Mouse (Mus musculus): Measurements from ENCODE around the gene Akap13. TPM values are rescaled to one million over a fixed set of nuclear protein-coding genes. Genes with fewer than 3 reads are reported as not detected.

The Akap13 gene
- total and polyA plus RNA-seq, 2 experiments from 2014 or later, result 34.2 to 113 TPM

GRCm38 (mm10) chr7:75460290-75460689 is 5.0 kb downstream of the Akap13 start:
- DNase-seq (ENCODE audit: low spot score) (no peak), ATAC-seq (ENCODE audit: insufficient read depth, low read depth) (no peak)
- Histone ChIP-seq H3K36me3 (replicated peaks; ENCODE audit: control insufficient read depth, insufficient read depth, low read length) (no peaks in the 10 kb centered on the region), H3K27me3 (ENCODE audit: control insufficient read depth, insufficient read depth, low read length) (no peaks in the 10 kb centered on the region), H3K4me1 (ENCODE audit: control insufficient read depth, insufficient read depth) (peaks cover 48% of the 10 kb centered on the region), H3K9me3 (replicated peaks; ENCODE audit: control insufficient read depth, low read length) (no peaks in the 10 kb centered on the region), H3K27ac (ENCODE audit: low read depth) (no peak overlapping the region), H3K4me3 (ENCODE audit: low read depth, low read length) (no peak overlapping the region), H3K9ac (replicated peaks; ENCODE audit: low read depth, low read length) (no peak overlapping the region), H3K4me2 (ENCODE audit: low read depth, low read length) (no peak overlapping the region)
- WGBS, result 56% methylated on average over 1 of the region's 1 CpGs
- TF ChIP-seq CTCF (IDR thresholded peaks at IDR 0.05; ENCODE audit: low read depth) (no peak), EP300 (IDR thresholded peaks at IDR 0.05; ENCODE audit: low read depth) (no peak)

GRCm38 (mm10) chr7:75463579-75464162 is 8.3 kb downstream of the Akap13 start:
- Histone ChIP-seq H3K27me3 (ENCODE audit: control insufficient read depth, insufficient read depth, low read length) (no peaks in the 10 kb centered on the region), H3K9me3 (replicated peaks; ENCODE audit: control insufficient read depth, low read length) (no peaks in the 10 kb centered on the region), H3K27ac (ENCODE audit: low read depth) (no peak overlapping the region), H3K4me3 (ENCODE audit: low read depth, low read length) (no peak overlapping the region), H3K4me2 (ENCODE audit: low read depth, low read length) (no peak overlapping the region), H3K4me1 (ENCODE audit: control insufficient read depth, insufficient read depth) (peaks cover 59% of the 10 kb centered on the region), H3K9ac (replicated peaks; ENCODE audit: low read depth, low read length) (no peak overlapping the region), H3K36me3 (replicated peaks; ENCODE audit: control insufficient read depth, insufficient read depth, low read length) (no peaks in the 10 kb centered on the region)
- ATAC-seq (ENCODE audit: insufficient read depth, low read depth) (no peak), DNase-seq (ENCODE audit: low spot score) (no peak)
- TF ChIP-seq EP300 (IDR thresholded peaks at IDR 0.05; ENCODE audit: low read depth) (no peak), CTCF (IDR thresholded peaks at IDR 0.05; ENCODE audit: low read depth) (no peak)

- peak overlapping the region; percentile 46; the same call in 1 of the 2 replicates for H3K27ac ChIP-seq (ENCODE audit: low read depth)
- H3K4me3 ChIP-seq (ENCODE audit: low read depth, low read length), result no peak overlapping the region
- no peaks in the 10 kb centered on the region for H3K36me3 ChIP-seq (replicated peaks; ENCODE audit: control insufficient read depth, insufficient read depth, low read length)
- H3K27me3 ChIP-seq (ENCODE audit: control insufficient read depth, insufficient read depth, low read length), result no peaks in the 10 kb centered on the region
- no peak for DNase-seq (ENCODE audit: low spot score)
- no peaks in the 10 kb centered on the region for H3K9me3 ChIP-seq (replicated peaks; ENCODE audit: control insufficient read depth, low read length)
- no peak overlapping the region for H3K9ac ChIP-seq (replicated peaks; ENCODE audit: low read depth, low read length)
- no peak for ATAC-seq (ENCODE audit: insufficient read depth, low read depth)
- peaks cover 58% of the 10 kb centered on the region for H3K4me1 ChIP-seq (ENCODE audit: control insufficient read depth, insufficient read depth)
- TF ChIP-seq EP300 (IDR thresholded peaks at IDR 0.05; ENCODE audit: low read depth), result no peak
- TF ChIP-seq CTCF (IDR thresholded peaks at IDR 0.05; ENCODE audit: low read depth), result no peak
- 55% methylated on average over 7 of the region's 7 CpGs for WGBS
- no peak overlapping the region; the same call in 1 of the 2 replicates for H3K4me2 ChIP-seq (ENCODE audit: low read depth, low read length)
These were observed 12.5 kb downstream of the Akap13 start for GRCm38 (mm10) chr7:75467791-75468190.

GRCm38 (mm10) chr7:75470318-75470925 is 15.1 kb downstream of the Akap13 start:
- 61% methylated on average over 7 of the region's 7 CpGs for WGBS
- Histone ChIP-seq H3K9ac (replicated peaks; ENCODE audit: low read depth, low read length) (no peak overlapping the region), H3K27ac (ENCODE audit: low read depth) (peak overlapping the region; percentile 57), H3K4me2 (ENCODE audit: low read depth, low read length) (no peak overlapping the region), H3K27me3 (ENCODE audit: control insufficient read depth, insufficient read depth, low read length) (no peaks in the 10 kb centered on the region), H3K4me1 (ENCODE audit: control insufficient read depth, insufficient read depth) (peaks cover 35% of the 10 kb centered on the region), H3K4me3 (ENCODE audit: low read depth, low read length) (no peak overlapping the region), H3K36me3 (replicated peaks; ENCODE audit: control insufficient read depth, insufficient read depth, low read length) (no peaks in the 10 kb centered on the region), H3K9me3 (replicated peaks; ENCODE audit: control insufficient read depth, low read length) (no peaks in the 10 kb centered on the region)
- TF ChIP-seq CTCF (IDR thresholded peaks at IDR 0.05; ENCODE audit: low read depth) (no peak), EP300 (IDR thresholded peaks at IDR 0.05; ENCODE audit: low read depth) (no peak)
- DNase-seq (ENCODE audit: low spot score), result no peak
- no peak for ATAC-seq (ENCODE audit: insufficient read depth, low read depth)

- TF ChIP-seq EP300 (IDR thresholded peaks at IDR 0.05; ENCODE audit: low read depth), result no peak
- TF ChIP-seq CTCF (IDR thresholded peaks at IDR 0.05; ENCODE audit: low read depth), result no peak
- H3K27ac ChIP-seq (ENCODE audit: low read depth), result no peak overlapping the region
- DNase-seq (ENCODE audit: low spot score) (no peak), ATAC-seq (ENCODE audit: insufficient read depth, low read depth) (no peak)
- peaks cover 30% of the 10 kb centered on the region for H3K4me1 ChIP-seq (ENCODE audit: control insufficient read depth, insufficient read depth)
- no peaks in the 10 kb centered on the region for H3K9me3 ChIP-seq (replicated peaks; ENCODE audit: control insufficient read depth, low read length)
- H3K4me3 ChIP-seq (ENCODE audit: low read depth, low read length), result no peak overlapping the region
- no peak overlapping the region for H3K4me2 ChIP-seq (ENCODE audit: low read depth, low read length)
- no peaks in the 10 kb centered on the region for H3K27me3 ChIP-seq (ENCODE audit: control insufficient read depth, insufficient read depth, low read length)
- WGBS, result 72% methylated on average over 7 of the region's 7 CpGs
- H3K9ac ChIP-seq (replicated peaks; ENCODE audit: low read depth, low read length), result no peak overlapping the region
- no peaks in the 10 kb centered on the region for H3K36me3 ChIP-seq (replicated peaks; ENCODE audit: control insufficient read depth, insufficient read depth, low read length)
These were observed 17.2 kb downstream of the Akap13 start for GRCm38 (mm10) chr7:75472316-75473195.

All from heart, postnatal 0 days (tissue).